Mouse (Mus musculus) hindbrain, embryonic 13.5 days (tissue): ENCODE measurements around the gene Gm20403. TPM values are rescaled to one million over a fixed set of nuclear protein-coding genes. Genes with fewer than 3 reads are reported as not detected.

Source experiments
- ATAC-seq: fragments of 200-750 bp; cut with Nextera tagmentation; 2 replicates; pipeline ENCODE4 v1.8.0; 2017; ENCODE audit warnings: moderate TSS enrichment; ENCODE audit not compliant: low FRiP score
- H3K27ac ChIP-seq: fragments of 300-500 bp; sonication (generic); 2 replicates; pipeline ENCODE4 v1.5.1; 2015; ENCODE audit warnings: inconsistent platforms, mild to moderate bottlenecking, moderate library complexity
- H3K27me3 ChIP-seq: fragments of 300-500 bp; sonication (generic); 2 replicates; pipeline ENCODE4 v1.6.1; 2015; ENCODE audit warnings: mild to moderate bottlenecking, inconsistent platforms
- H3K36me3 ChIP-seq: fragments of 300-500 bp; sonication (generic); 2 replicates; pipeline ENCODE4 v1.6.1; 2015; ENCODE audit warnings: mild to moderate bottlenecking, inconsistent platforms
- H3K4me1 ChIP-seq: fragments of 300-500 bp; sonication (generic); replicated peaks from 2 replicates; pipeline ENCODE4 v1.6.1; 2015; ENCODE audit warnings: inconsistent platforms
- H3K4me2 ChIP-seq: fragments of 300-500 bp; sonication (generic); 2 replicates; pipeline ENCODE4 v1.6.1; 2015; ENCODE audit warnings: inconsistent platforms, mild to moderate bottlenecking, moderate library complexity
- H3K4me3 ChIP-seq: fragments of 300-500 bp; sonication (generic); 2 replicates; pipeline ENCODE4 v1.5.1; 2015; ENCODE audit warnings: mild to moderate bottlenecking, inconsistent platforms
- H3K9ac ChIP-seq: fragments of 300-500 bp; sonication (generic); 2 replicates; pipeline ENCODE4 v1.6.1; 2015; ENCODE audit warnings: mild to moderate bottlenecking, inconsistent platforms
- H3K9me3 ChIP-seq: fragments of 300-500 bp; sonication (generic); 2 replicates; pipeline ENCODE4 v1.6.1; 2016; ENCODE audit warnings: inconsistent platforms
- WGBS: fragments of 180-500 bp; shearing (Covaris S2); methylation state at CpG from one replicate; pipeline ENCODE4 v1.1.7; 2015; 5-methylcytosine and 5-hydroxymethylcytosine counted together
- polyA plus RNA-seq: library from polyadenylated mRNA; unstranded; fragments of >200 nt; fragmentation: Nextera tagmentation; extraction: Ambion mirVana; gene quantifications from 2 replicates; pipeline ENCODE4 v1.2.1, GENCODE M21; 2015

Gm20403 gene
- polyA plus RNA-seq, 1 experiment from 2014 or later = not detected

- Histone ChIP-seq H3K9ac (peak overlapping the region; percentile 86), H3K27me3 (no peaks in the 10 kb centered on the region), H3K27ac (peak overlapping the region; percentile 88), H3K4me2 (peak overlapping the region; percentile 95), H3K4me3 (peak overlapping the region; percentile 90), H3K4me1 (peaks cover 11% of the 10 kb centered on the region), H3K9me3 (no peaks in the 10 kb centered on the region), H3K36me3 (no peaks in the 10 kb centered on the region)
- WGBS = under 1% methylated on average over 104 of the region's 117 CpGs
- peak; percentile 77 for ATAC-seq
Observed at GRCm38 (mm10) chr12:54985257-54986051, 875 bp downstream of the Gm20403 start.

GRCm38 (mm10) chr12:54984701-54985256 lies 1.6 kb downstream of the Gm20403 start:
- peak overlapping the region; percentile 88 for H3K27ac ChIP-seq
- under 1% methylated on average over 42 of the region's 42 CpGs for WGBS
- ATAC-seq = peak; percentile 85

DNA sequence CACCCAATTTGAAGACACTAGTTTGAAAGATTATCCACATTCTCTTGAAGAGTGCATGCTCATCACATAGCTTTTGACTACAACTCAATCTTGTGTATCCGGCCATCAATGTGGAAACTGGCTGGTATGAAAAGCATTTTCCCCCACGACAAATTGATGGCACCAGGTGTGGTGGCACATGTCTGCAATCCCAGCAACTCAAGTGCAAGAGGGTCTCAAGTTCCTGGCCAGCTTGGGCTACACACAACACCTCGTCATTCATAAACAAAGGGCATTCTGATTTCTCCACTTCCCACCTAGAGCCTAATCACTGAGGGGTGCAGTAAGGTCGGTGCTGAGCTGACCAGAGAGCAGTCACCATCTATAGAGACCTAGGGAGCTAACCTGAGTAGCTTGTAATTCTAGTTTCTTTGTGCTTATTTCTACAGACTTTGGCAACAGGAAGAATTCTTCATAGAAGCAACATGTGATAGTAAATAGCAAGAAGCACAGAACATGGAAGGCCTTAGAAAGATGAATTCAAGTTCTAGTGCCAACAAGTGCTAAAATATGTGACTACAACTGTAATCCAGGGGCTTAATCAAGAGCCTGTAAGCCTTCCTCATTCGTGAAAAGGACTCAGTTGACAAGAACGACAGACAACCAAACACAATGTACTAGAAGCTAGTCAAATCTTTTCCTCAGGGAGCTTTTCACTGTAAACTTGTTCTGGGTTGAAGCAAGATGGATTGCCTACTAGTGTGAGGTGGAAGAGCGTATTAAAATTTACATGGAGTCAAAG lies 3.2 kb downstream of the Gm20403 start:
- 83% methylated on average over 7 of the region's 7 CpGs for WGBS
- no peak overlapping the region for H3K27ac ChIP-seq
- ATAC-seq = no peak
- no peak overlapping the region for H3K9ac ChIP-seq
- no peaks in the 10 kb centered on the region for H3K27me3 ChIP-seq
- no peak overlapping the region for H3K4me3 ChIP-seq
- no peak overlapping the region for H3K4me2 ChIP-seq
- H3K36me3 ChIP-seq = no peaks in the 10 kb centered on the region
- H3K9me3 ChIP-seq = no peaks in the 10 kb centered on the region
- peaks cover 11% of the 10 kb centered on the region for H3K4me1 ChIP-seq

More at GRCm38 (mm10) chr12:54984701-54985256, 1.6 kb downstream of the Gm20403 start:
- peak overlapping the region; percentile 86 for H3K9ac ChIP-seq
- peak overlapping the region; percentile 95 for H3K4me2 ChIP-seq
- H3K9me3 ChIP-seq = no peaks in the 10 kb centered on the region
- no peaks in the 10 kb centered on the region for H3K36me3 ChIP-seq
- peaks cover 11% of the 10 kb centered on the region for H3K4me1 ChIP-seq
- H3K27me3 ChIP-seq = no peaks in the 10 kb centered on the region
- peak overlapping the region; percentile 90 for H3K4me3 ChIP-seq

GRCm38 (mm10) chr12:54981962-54982361 lies 4.4 kb downstream of the Gm20403 start:
- H3K27ac ChIP-seq = no peak overlapping the region
- H3K27me3 ChIP-seq = no peaks in the 10 kb centered on the region
- H3K9me3 ChIP-seq = no peaks in the 10 kb centered on the region
- H3K9ac ChIP-seq = no peak overlapping the region
- no peak for ATAC-seq
- H3K4me3 ChIP-seq = no peak overlapping the region
- peaks cover 11% of the 10 kb centered on the region for H3K4me1 ChIP-seq
- H3K36me3 ChIP-seq = no peaks in the 10 kb centered on the region
- WGBS = 72% methylated on average over 6 of the region's 6 CpGs
- no peak overlapping the region for H3K4me2 ChIP-seq

DNA sequence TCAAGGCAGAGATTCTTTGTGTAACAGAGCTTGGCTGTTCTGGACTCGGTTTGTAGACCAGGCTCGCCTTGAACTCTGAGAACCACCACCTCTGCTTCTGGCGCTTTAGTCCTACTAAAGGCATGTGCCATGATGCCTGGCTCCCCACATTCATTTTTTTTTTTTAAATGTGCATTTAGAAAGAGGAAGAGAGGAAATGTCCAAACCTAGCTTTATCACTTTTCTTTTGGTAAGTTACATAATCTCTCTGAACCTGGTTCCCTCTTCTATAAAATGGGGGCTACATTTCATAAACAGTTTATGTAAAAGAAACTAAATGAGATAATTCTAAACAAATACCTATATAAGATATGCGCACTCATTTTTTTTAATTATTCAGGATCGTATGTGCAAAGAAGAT lies 5.4 kb downstream of the Gm20403 start:
- 85% methylated on average over 5 of the region's 5 CpGs for WGBS
- Histone ChIP-seq H3K4me2 (no peak overlapping the region), H3K36me3 (no peaks in the 10 kb centered on the region), H3K4me3 (no peak overlapping the region), H3K27me3 (no peaks in the 10 kb centered on the region), H3K9ac (no peak overlapping the region), H3K27ac (no peak overlapping the region), H3K4me1 (peaks cover 9% of the 10 kb centered on the region), H3K9me3 (no peaks in the 10 kb centered on the region)
- no peak for ATAC-seq

DNA sequence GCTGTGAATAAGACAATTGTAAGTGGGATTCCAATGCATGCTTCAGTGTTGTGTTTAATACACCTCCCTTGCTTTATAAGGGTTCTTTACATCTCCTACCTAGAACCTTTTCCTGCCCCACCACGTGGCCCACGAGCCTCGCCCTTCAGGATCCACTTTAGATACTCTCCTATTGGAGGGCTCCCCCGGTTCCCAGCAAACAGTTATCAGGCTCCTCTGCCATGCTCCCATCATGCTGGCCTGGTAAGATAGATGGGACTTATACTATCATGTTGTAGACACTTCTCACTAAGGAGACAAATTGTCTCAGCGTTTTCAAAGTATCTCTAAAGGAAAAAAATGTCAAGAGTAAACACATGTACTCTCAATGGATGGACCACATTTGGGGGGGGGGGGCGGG lies 5.8 kb downstream of the Gm20403 start:
- no peaks in the 10 kb centered on the region for H3K36me3 ChIP-seq
- H3K27ac ChIP-seq = no peak overlapping the region
- no peak for ATAC-seq
- H3K9ac ChIP-seq = no peak overlapping the region
- no peaks in the 10 kb centered on the region for H3K27me3 ChIP-seq
- H3K4me2 ChIP-seq = no peak overlapping the region
- H3K4me3 ChIP-seq = no peak overlapping the region
- H3K9me3 ChIP-seq = no peaks in the 10 kb centered on the region
- 87% methylated on average over 6 of the region's 6 CpGs for WGBS
- H3K4me1 ChIP-seq = peaks cover 9% of the 10 kb centered on the region

DNA sequence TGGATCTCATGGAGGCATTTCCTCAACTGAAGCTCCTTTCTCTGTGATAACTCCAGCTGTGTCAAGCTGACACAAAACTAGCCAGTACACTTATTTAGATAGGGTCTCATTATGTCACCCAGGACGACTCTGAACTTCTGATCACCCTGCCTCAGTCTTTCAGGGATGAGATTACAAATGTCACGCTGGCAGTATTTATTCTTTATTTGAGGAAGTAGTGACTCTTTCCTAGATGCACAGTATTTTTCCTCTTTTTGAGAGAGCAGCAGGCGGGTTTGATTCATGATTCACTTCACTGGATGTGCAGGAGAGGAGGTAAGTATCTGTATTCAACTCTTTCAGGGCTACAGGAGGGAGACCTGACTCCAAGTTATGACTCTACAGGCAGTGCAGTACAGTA lies 17.3 kb downstream of the Gm20403 start:
- no peaks in the 10 kb centered on the region for H3K27me3 ChIP-seq
- no peak for ATAC-seq

GRCm38 (mm10) chr12:54965532-54966160 lies 20.7 kb downstream of the Gm20403 start:
- no peak overlapping the region for H3K4me2 ChIP-seq
- WGBS = over 99% methylated on average over 4 of the region's 4 CpGs
- no peak overlapping the region for H3K27ac ChIP-seq
- H3K4me3 ChIP-seq = no peak overlapping the region
- H3K9me3 ChIP-seq = no peaks in the 10 kb centered on the region
- H3K9ac ChIP-seq = no peak overlapping the region
- H3K27me3 ChIP-seq = no peaks in the 10 kb centered on the region
- no peak for ATAC-seq
- H3K36me3 ChIP-seq = peaks cover 7% of the 10 kb centered on the region; the same call in 1 of the 2 replicates
- H3K4me1 ChIP-seq = no peaks in the 10 kb centered on the region

More for the DNA sequence above, 17.3 kb downstream of the Gm20403 start:
- Histone ChIP-seq H3K4me2 (no peak overlapping the region), H3K27ac (no peak overlapping the region), H3K4me1 (no peaks in the 10 kb centered on the region), H3K9me3 (no peaks in the 10 kb centered on the region), H3K9ac (no peak overlapping the region), H3K36me3 (peaks cover 29% of the 10 kb centered on the region), H3K4me3 (no peak overlapping the region)
- WGBS = 81% methylated on average over 3 of the region's 3 CpGs

GRCm38 (mm10) chr12:54959569-54959968 lies 26.8 kb downstream of the Gm20403 start:
- Histone ChIP-seq H3K4me3 (no peak overlapping the region), H3K27ac (no peak overlapping the region), H3K27me3 (no peaks in the 10 kb centered on the region), H3K9me3 (no peaks in the 10 kb centered on the region), H3K36me3 (no peaks in the 10 kb centered on the region), H3K4me2 (no peak overlapping the region), H3K4me1 (0 out of 2 replicates have a peak, but pooled peaks cover 3% of the 10 kb centered on the region), H3K9ac (no peak overlapping the region)
- WGBS = 82% methylated on average over 2 of the region's 2 CpGs
- no peak for ATAC-seq

DNA sequence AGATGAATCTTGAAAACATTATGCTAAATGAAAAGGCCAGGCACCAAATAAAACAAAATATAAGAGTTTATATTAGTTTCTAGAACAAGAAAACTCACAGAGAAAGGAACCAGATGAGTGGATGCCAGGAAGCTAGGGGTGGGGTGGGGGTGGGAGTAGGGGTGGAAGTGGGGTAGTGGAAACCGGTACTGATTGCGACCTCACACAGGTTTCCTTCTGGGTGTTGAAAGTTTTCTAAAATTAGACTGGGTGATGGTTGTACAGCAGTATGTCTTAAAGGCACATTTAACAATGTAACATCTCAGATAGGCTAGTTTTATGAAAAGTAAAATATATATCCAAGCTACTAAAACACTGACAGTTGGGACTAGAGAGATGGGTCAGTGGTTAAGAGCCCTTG lies 29.4 kb downstream of the Gm20403 start:
- Histone ChIP-seq H3K36me3 (peaks cover 4% of the 10 kb centered on the region; the same call in 1 of the 2 replicates), H3K27ac (no peak overlapping the region), H3K4me3 (no peak overlapping the region), H3K4me1 (0 out of 2 replicates have a peak, but pooled peaks cover 3% of the 10 kb centered on the region), H3K9me3 (no peaks in the 10 kb centered on the region), H3K4me2 (no peak overlapping the region), H3K9ac (no peak overlapping the region), H3K27me3 (no peaks in the 10 kb centered on the region)
- WGBS = 92% methylated on average over 2 of the region's 2 CpGs
- ATAC-seq = no peak

DNA sequence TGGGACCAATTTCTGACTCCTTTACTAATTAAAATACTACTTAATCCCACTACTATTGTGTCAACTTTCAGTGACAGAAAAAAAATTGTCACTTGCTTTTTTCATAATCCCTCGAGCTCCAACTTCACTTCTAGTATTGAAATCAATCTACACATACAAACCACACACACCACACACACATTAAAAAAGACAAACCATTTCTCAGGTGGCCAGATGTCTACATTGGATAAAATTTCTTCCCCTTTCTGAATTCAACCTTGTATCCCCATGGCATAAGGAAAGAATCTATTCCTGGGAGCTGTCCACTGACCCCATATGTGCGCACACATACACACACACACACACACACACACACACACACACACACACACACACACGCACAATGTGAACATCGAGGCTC lies 29.9 kb downstream of the Gm20403 start:
- no peaks in the 10 kb centered on the region for H3K9me3 ChIP-seq
- H3K9ac ChIP-seq = no peak overlapping the region
- no peak overlapping the region for H3K4me2 ChIP-seq
- H3K36me3 ChIP-seq = peaks cover 4% of the 10 kb centered on the region; the same call in 1 of the 2 replicates
- WGBS = 94% methylated on average over 4 of the region's 4 CpGs
- 0 out of 2 replicates have a peak, but pooled peaks cover 3% of the 10 kb centered on the region for H3K4me1 ChIP-seq
- no peak overlapping the region for H3K27ac ChIP-seq
- no peak overlapping the region for H3K4me3 ChIP-seq
- H3K27me3 ChIP-seq = no peaks in the 10 kb centered on the region
- ATAC-seq = no peak

GRCm38 (mm10) chr12:54946116-54946515 lies 40.2 kb downstream of the Gm20403 start:
- Histone ChIP-seq H3K27ac (no peak overlapping the region), H3K4me2 (no peak overlapping the region), H3K4me1 (no peaks in the 10 kb centered on the region), H3K27me3 (no peaks in the 10 kb centered on the region), H3K36me3 (peaks cover 2% of the 10 kb centered on the region), H3K4me3 (no peak overlapping the region), H3K9ac (no peak overlapping the region), H3K9me3 (no peaks in the 10 kb centered on the region)
- no peak for ATAC-seq
- WGBS = 76% methylated on average over 6 of the region's 6 CpGs
